Mouse (Mus musculus) thymus, postnatal 14 days (tissue): ENCODE measurements around the gene Mob3a.
A peak's percentile ranks its signal among the peaks of the same experiment; 100 is the strongest.

Experiments
- DNase-seq: peaks from one replicate; pipeline ENCODE4 v3.0.0; 2021

The Mob3a gene

DNA sequence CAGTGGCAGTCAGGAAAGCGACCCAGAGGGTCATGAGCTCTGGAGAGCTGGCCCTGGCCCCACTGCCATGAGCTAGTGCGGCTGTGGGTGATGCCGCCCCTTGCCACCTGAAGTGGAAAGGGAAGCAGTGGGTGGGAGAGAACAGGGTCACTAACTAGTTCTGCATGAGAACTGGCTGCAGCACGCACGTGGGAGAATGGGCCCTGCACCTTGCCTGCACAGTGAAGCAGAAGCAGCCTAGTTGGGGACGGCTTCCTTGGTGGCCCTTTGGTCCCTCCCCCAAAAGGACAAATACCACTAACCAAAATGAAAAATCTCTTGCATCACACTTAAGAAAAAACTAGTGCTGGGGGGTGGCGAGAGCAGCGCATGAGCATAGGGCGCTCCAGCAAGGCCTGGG lies 3.2 kb downstream of the Mob3a start:
- peak; percentile 33 for DNase-seq

- DNase-seq, result peak; percentile 36
Measured at GRCm38 (mm10) chr10:80697812-80698211, 4.0 kb downstream of the Mob3a start.

DNA sequence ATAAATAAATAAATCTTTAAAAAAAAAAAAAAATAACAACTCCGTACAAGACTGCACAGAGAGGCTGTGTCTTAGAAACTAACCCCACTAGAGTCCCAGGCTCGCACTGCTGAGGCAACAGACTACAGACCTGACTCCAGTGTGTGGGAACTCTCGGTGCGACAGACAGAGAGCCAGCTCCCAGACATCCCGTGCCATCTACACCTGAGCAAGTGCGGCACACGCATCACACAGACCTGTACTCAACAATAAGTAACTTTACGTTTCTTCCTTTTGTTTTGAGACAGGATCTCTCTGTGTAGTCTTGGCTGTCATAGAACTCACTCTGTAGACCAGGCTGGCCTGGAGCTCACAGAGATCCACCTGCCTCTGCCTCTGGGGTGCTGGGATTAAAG lies 4.4 kb downstream of the Mob3a start:
- DNase-seq, result peak; percentile 20

DNA sequence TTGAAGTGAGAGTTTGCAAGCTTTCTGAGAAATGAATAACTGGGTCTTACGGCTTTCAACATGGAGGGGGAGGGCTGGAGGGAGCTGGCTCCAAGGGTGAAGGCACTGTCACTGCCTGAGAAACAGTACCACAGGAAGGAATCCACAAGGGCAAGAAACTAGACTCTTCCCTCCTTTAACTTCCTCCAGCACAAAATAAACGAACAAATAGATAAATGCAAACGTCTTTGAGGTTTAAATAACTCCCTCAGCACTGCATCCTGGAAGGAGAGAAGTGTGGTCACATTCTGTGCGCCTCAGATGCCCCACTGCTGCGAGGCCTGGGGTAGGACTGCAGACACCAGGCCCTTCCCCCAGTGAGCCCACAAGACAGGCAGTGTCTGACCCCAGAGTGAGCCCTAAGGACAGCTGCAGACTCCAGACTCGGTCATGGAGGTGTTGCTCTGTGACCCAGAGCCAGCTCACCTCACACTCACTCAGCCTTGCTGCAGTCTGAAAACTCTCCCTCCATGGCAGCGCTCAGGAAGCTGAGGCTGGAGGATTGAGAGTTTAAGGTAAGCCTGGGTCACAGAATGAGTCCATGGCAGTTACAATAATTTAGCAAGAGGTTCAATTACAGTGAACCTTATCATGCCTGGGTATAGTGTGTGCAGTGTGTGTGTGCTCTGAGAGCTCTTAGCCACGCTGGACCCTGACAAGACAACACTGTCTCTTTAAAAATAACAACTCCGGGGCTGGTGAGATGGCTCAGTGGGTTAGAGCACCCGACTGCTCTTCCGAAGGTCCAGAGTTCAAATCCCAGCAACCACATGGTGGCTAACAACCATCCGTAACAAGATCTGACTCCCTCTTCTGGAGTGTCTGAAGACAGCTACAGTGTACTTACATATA lies 5.0 kb downstream of the Mob3a start:
- peak; percentile 34 for DNase-seq

- DNase-seq, result peak; percentile 63
Measured at GRCm38 (mm10) chr10:80695801-80696501, 5.8 kb downstream of the Mob3a start.

DNA sequence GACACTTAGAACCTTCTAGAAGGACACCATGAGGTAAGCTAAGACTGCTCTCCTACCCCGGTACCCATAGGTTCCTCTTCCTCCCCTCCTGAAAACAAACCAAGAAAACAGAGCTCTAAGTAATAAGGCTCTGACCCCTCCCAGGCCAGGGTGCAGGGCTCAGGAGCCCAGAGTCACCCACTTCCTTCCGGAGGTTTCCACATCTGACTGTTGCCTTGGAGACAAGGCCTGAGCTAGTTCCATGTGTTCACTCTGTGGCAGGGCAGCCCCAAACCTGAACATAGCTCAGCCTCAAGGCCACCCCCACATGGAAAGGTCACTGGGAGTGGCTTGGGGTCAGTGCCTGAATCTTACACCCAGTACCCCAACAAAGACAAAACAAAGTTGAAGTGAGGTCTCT lies 6.6 kb downstream of the Mob3a start:
- peak; percentile 87 for DNase-seq

DNA sequence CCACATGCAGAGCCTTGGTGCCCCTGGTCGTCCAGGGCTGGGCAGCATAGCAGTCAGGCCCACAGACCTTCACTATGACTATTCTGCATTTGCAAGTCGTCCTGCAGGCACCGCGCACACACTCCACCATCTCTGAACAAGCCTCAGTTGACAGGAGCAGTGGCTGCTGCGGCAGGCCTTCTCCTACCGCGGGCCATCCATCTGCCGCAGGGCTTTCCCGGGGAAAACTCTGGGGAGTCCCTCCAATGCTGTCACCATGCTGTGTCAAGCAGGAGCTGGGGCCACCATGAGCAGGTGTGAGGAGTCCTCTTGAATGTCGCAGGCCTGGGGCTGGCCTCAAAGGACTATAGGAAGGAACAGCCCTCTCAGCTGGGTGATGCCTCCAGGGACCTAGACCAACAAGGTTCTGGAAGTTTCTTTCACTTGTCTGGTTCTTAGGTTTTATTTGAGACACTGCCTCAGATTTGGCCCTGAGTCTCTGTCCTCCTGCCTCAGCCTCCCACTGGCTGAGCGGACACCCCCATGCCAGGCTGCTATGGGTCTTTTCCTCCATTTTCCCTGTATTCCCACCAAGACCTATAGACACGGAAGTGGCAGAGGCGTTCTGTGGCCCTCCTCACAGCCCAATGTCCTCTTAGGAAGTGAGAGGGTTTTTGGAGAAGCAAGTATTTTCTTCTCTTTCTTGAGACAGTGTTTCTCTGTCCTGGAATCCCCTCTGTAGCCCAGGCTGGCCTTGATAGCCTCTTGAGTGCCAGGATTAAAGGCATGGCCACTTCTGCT lies 7.4 kb downstream of the Mob3a start:
- DNase-seq, result peak; percentile 52

- DNase-seq, result no peak
Measured at GRCm38 (mm10) chr10:80693401-80694045, 8.3 kb downstream of the Mob3a start.

- peak; percentile 63 for DNase-seq
Measured at GRCm38 (mm10) chr10:80692249-80693165, 9.3 kb downstream of the Mob3a start.

- DNase-seq, result peak; percentile 80
Measured at GRCm38 (mm10) chr10:80687850-80688249, 13.9 kb downstream of the Mob3a start.

GRCm38 (mm10) chr10:80686617-80687016 lies 15.2 kb downstream of the Mob3a start:
- DNase-seq, result no peak

DNA sequence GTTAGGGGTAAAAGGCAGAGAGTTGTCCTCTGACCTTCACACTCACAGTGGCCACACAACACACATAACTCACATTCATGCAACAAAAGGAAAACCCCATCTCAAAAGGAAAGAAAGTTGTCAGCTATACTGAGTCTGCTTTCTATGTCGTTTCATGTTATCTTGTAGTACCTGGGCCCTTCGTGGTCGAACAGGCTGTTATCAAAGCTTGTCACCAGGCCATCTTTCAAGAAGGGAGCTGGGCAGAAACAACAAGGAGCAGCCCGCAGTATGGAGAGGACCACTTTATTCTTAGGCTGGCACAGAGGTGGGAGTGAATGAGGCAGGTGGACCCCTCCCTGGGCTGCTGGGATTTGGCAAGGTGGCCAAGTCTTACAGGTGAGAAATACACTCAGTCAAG lies 16.8 kb downstream of the Mob3a start:
- DNase-seq, result no peak

GRCm38 (mm10) chr10:80684214-80684613 lies 17.6 kb downstream of the Mob3a start:
- DNase-seq, result peak; percentile 90

DNA sequence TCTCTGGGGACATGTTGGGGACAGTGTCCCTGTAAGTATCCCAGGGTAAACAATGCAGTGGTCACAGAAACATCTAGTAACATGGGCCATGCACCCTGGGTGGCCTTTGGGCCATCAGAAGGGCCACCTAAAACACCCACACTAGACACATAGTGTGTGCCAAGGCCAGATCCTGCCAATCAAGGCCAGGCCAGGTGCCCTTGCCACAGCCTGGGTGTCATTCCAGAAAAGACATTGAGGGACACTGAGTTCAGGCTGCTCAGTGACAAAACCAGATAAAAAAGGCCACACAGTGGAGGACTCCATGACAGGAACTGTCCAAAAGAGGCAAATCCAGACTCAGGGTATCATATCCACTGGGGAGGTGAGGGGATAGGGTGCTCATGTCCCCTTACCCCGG lies 18.1 kb downstream of the Mob3a start:
- DNase-seq, result peak; percentile 6

- peak; percentile 49 for DNase-seq
Measured at GRCm38 (mm10) chr10:80682003-80682402, 19.8 kb downstream of the Mob3a start.

DNA sequence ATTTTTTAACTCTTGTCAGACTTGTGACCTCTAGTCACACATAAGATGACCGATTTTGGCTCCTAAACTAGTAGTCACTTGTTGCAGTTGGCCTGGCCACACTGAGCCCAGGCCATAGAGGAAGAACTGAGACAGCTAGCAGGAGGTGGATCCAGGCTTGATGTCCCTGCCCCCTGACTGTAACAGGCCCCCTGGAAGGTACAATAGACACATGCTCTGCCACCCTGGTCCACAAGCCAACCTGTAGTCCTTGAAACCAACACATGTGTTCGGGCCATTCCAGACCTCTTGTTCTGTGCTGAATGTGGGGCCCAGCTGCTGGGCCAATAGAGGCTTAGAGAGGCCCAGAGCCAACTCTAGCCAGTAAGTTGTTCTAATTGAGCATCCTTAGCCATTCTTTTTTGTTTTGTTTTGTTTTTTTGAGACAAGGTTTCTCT lies 21.5 kb downstream of the Mob3a start:
- DNase-seq, result no peak

GRCm38 (mm10) chr10:80679556-80680259 lies 22.1 kb downstream of the Mob3a start:
- DNase-seq, result peak; percentile 18

DNA sequence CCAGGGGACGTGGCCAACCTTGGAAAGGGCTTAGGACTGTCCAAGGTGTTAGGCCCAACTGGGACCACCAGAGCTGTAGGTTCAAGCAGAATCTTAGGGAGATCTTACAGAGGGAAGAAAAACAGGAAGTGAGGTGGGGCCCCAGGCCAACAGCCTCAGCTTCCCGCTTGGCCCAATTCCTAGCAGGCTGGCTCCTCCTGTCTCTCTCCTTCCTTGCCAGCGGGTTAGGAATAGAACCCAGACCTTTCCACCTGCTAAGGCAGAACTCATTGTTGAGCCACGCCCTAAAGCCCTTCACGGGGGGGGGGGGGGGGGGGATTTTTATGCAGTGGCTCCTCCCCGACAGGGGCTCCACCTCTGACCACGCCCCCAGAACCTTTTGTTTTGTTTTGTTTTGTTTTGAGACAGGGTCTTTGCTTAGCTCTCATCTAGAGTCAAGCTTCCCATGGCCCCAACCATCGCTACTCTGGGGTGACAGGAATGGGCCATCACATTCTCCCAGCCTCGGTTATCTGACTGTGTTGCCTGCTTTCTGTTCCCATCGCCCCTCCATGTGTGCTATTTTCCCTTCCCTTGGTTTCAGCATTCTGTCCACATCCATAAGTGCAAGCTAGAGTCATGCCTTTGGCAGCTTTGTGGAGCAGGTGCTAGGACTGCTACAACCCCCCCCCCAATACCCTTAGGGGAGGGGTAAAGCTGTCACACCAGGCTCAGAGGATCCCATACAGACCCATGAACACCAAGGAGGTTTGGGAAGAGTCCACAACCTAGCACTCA lies 23.0 kb downstream of the Mob3a start:
- DNase-seq, result peak; percentile 68

GRCm38 (mm10) chr10:80677942-80678436 lies 23.8 kb downstream of the Mob3a start, which contains the start of gene Mknk2:
Gene Mknk2 (minus strand): TSS chr10:80678112.
- peak; percentile 93 for DNase-seq
